Mouse (Mus musculus): ENCODE measurements around the gene Rgs16. TPM values are rescaled to one million over a fixed set of nuclear protein-coding genes. Genes with fewer than 3 reads are reported as not detected.
A peak's percentile ranks its signal among the peaks of the same experiment; 100 is the strongest.
"Not testable (repeated sequence)": the region's sequence is repeated elsewhere in the genome, so short reads cannot be mapped to it uniquely, and the experiment has no call there.

The Rgs16 gene
- polyA plus RNA-seq, 1 experiment, result 0.34 TPM

DNA sequence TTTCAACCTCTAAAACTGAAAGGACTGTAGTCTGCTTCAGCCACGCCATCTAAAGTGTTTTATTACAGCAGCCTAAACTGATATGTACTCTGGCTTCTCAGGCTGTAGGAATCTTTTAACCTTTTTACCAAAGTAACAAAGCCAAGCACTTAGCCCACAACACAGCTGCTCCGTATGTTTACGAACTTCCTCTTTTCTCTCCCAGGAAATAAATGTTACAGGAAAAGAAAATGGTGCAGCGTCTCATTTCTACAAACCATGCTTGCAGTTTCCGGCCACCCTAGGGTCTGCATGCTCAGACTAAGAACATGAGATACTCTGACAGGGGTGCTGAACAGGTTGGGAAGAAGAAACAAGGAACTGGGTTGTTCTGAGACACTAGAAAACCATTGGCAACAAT lies 28.3 kb downstream of the Rgs16 start:
- TF ChIP-seq POLR2A (IDR thresholded peaks at IDR 0.05; ENCODE audit: low read depth, low read length), result no peak
- TF ChIP-seq CTCF (IDR thresholded peaks at IDR 0.05; ENCODE audit: extremely low read depth, insufficient read length, insufficient replicate concordance, low read depth, low read length), result no peak
- Histone ChIP-seq H3K27ac (ENCODE audit: insufficient read depth, low read depth, low read length) (peak overlapping the region; percentile 98), H3K4me3 (ENCODE audit: low read depth, low read length) (no peak overlapping the region), H3K27me3 (ENCODE audit: control insufficient read depth, insufficient read depth, low read length) (no peaks in the 10 kb centered on the region), H3K4me1 (ENCODE audit: control insufficient read depth, insufficient read depth, insufficient read length, low read length) (peaks cover 24% of the 10 kb centered on the region), H3K36me3 (ENCODE audit: control insufficient read depth, insufficient read depth, low read length) (no peaks in the 10 kb centered on the region)
- WGBS, result 14% methylated on average over 5 of the region's 5 CpGs

DNA sequence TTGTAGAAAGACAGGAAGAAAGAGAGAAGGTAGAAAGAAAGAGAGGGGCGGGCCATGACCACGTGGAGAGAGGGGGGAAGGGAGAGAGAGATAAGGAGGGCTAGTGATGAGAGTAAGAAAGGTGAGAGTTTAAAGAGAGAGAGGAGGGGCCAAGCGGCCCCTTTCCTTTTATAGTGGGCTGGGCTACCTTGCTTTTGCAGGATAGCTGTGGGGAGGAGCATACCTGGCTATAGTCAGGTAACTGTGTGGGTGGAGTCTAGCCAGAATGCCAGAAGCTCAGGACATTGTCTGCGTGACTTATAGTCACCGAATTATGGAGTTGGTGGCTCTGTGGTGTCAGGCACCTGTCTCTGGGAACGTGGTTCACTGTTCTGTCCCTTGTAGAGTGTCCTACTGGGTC lies 29.4 kb downstream of the Rgs16 start:
- peak overlapping the region; percentile 98 for H3K27ac ChIP-seq (ENCODE audit: insufficient read depth, low read depth, low read length)
- H3K4me3 ChIP-seq (ENCODE audit: low read depth, low read length), result peak overlapping the region; percentile 22; the same call in 1 of the 2 replicates
- not testable (repeated sequence) for H3K27me3 ChIP-seq (ENCODE audit: control insufficient read depth, insufficient read depth, low read length); H3K36me3 ChIP-seq (ENCODE audit: control insufficient read depth, insufficient read depth, low read length)
- peaks cover 24% of the 10 kb centered on the region for H3K4me1 ChIP-seq (ENCODE audit: control insufficient read depth, insufficient read depth, insufficient read length, low read length)
- WGBS, result 20% methylated on average over 6 of the region's 6 CpGs

DNA sequence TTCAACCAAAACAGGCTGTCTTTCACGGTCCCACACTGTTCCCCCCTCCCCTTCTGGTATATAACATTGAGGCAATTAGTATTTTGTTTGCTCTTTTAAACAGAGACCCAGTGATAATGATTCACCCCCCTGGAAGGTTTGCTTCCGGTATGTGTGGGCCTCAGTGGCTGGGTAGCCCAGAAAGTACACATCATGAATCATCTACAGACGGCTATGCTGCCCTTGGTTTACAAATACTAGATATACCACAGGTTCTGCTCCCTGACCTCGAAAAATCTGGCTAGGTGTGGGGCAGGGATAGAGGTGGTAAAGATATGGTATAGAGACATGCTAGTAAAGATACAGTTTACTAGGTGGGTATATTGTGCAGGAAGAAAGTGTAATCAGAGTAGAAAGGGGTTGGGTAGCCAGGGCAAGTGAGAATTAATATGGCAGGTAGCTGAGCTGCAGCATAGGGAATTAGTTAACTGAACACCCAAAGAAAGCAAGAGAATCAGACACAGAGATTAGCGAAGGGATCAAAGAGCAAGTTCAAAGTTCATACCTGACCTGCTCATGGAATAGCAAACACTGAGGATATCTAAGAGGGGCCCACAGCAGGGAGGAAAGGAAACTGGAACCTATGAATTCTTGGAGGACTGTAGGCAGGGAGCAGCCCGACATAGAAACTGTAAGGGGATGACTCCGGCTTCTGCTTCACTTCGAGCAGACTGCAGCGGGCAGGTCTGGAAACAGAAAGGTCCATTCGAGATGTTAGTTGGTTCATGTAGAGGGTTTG lies 30.0 kb downstream of the Rgs16 start:
- no peak overlapping the region for H3K4me3 ChIP-seq (ENCODE audit: low read depth, low read length)
- H3K27me3 ChIP-seq (ENCODE audit: control insufficient read depth, insufficient read depth, low read length), result no peaks in the 10 kb centered on the region
- 26% methylated on average over 10 of the region's 10 CpGs for WGBS
- peaks cover 24% of the 10 kb centered on the region for H3K4me1 ChIP-seq (ENCODE audit: control insufficient read depth, insufficient read depth, insufficient read length, low read length)
- peak overlapping the region; percentile 98 for H3K27ac ChIP-seq (ENCODE audit: insufficient read depth, low read depth, low read length)
- H3K36me3 ChIP-seq (ENCODE audit: control insufficient read depth, insufficient read depth, low read length), result no peaks in the 10 kb centered on the region
- no peak for TF ChIP-seq POLR2A (IDR thresholded peaks at IDR 0.05; ENCODE audit: low read depth, low read length)
- TF ChIP-seq CTCF (IDR thresholded peaks at IDR 0.05; ENCODE audit: extremely low read depth, insufficient read length, insufficient replicate concordance, low read depth, low read length), result no peak

DNA sequence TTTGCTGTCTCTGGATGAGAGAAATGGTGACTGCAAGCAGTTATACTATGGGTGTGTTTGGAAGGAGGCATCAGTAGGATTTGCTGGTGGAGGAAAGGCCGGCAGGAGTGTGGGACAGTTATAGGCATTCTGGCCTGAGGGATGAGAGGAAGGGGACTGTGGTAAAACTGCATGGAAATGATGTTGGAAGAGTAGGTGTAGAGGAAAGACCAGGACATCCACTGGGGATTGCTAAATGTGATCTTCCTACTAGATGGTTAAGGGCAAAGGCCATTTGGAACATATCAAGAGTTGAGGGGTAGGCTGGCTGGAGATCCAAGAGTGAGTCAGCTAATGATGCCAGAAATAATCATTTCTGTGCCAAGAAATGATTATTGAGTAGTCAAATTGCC lies 30.6 kb downstream of the Rgs16 start:
- H3K4me1 ChIP-seq (ENCODE audit: control insufficient read depth, insufficient read depth, insufficient read length, low read length), result peaks cover 24% of the 10 kb centered on the region
- 40% methylated on average over 1 of the region's 1 CpGs for WGBS
- H3K36me3 ChIP-seq (ENCODE audit: control insufficient read depth, insufficient read depth, low read length), result no peaks in the 10 kb centered on the region
- H3K27me3 ChIP-seq (ENCODE audit: control insufficient read depth, insufficient read depth, low read length), result no peaks in the 10 kb centered on the region
- no peak overlapping the region for H3K4me3 ChIP-seq (ENCODE audit: low read depth, low read length)
- H3K27ac ChIP-seq (ENCODE audit: insufficient read depth, low read depth, low read length), result peak overlapping the region; percentile 98
- no peak for TF ChIP-seq CTCF (IDR thresholded peaks at IDR 0.05; ENCODE audit: extremely low read depth, insufficient read length, insufficient replicate concordance, low read depth, low read length)

DNA sequence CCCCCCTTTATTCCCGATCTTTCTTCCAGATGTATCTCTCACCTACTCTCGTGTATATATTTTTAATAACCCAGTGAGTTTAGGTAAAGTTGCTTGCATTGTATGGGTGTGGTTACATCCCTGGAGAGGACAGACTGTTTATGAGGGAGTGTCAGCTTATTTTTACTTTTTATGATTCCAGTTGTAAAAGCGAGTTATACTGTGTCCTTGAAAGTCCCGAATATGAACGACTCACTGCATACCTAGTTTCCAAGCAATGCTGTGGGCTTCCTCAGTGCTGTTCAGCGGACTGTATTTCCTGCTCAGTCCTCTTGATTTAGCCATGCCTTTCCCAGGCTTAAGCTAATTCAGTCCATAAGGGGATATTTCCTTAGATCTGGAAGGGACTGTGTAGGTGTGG lies 35.0 kb downstream of the Rgs16 start:
- no peak overlapping the region for H3K4me3 ChIP-seq (ENCODE audit: low read depth, low read length)
- TF ChIP-seq CTCF (IDR thresholded peaks at IDR 0.05; ENCODE audit: extremely low read depth, insufficient read length, insufficient replicate concordance, low read depth, low read length) (no peak), POLR2A (IDR thresholded peaks at IDR 0.05; ENCODE audit: low read depth, low read length) (no peak)
- peaks cover 7% of the 10 kb centered on the region; the same call in 1 of the 2 replicates for H3K4me1 ChIP-seq (ENCODE audit: control insufficient read depth, insufficient read depth, insufficient read length, low read length)
- H3K27me3 ChIP-seq (ENCODE audit: control insufficient read depth, insufficient read depth, low read length), result no peaks in the 10 kb centered on the region
- no peak overlapping the region for H3K27ac ChIP-seq (ENCODE audit: insufficient read depth, low read depth, low read length)
- WGBS, result 23% methylated on average over 6 of the region's 6 CpGs
- no peaks in the 10 kb centered on the region for H3K36me3 ChIP-seq (ENCODE audit: control insufficient read depth, insufficient read depth, low read length)

DNA sequence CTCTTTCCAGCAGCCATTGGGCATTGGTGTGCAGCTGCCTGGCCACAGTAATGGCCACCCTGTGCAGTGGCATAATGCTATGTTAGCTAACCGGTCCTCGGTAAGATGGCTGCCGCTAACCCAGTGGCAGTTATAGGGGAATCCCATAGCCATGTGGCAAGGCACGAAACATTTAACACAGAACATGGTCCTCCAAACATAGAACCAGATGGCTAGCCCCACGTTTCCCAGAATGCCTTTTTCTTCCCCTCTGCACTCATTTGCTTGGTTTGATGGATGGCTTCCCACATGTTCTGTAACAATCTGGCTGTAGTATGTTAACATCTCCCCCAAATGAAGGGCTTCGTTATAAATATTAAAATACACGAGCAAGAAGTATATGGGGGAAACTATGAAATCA lies 36.1 kb downstream of the Rgs16 start:
- WGBS, result 92% methylated on average over 7 of the region's 7 CpGs
- Histone ChIP-seq H3K4me3 (ENCODE audit: low read depth, low read length) (no peak overlapping the region), H3K27me3 (ENCODE audit: control insufficient read depth, insufficient read depth, low read length) (no peaks in the 10 kb centered on the region), H3K4me1 (ENCODE audit: control insufficient read depth, insufficient read depth, insufficient read length, low read length) (peaks cover under 1% of the 10 kb centered on the region; the same call in 1 of the 2 replicates), H3K27ac (ENCODE audit: insufficient read depth, low read depth, low read length) (no peak overlapping the region), H3K36me3 (ENCODE audit: control insufficient read depth, insufficient read depth, low read length) (no peaks in the 10 kb centered on the region)
- no peak for TF ChIP-seq CTCF (IDR thresholded peaks at IDR 0.05; ENCODE audit: extremely low read depth, insufficient read length, insufficient replicate concordance, low read depth, low read length)
- no peak for TF ChIP-seq POLR2A (IDR thresholded peaks at IDR 0.05; ENCODE audit: low read depth, low read length)

DNA sequence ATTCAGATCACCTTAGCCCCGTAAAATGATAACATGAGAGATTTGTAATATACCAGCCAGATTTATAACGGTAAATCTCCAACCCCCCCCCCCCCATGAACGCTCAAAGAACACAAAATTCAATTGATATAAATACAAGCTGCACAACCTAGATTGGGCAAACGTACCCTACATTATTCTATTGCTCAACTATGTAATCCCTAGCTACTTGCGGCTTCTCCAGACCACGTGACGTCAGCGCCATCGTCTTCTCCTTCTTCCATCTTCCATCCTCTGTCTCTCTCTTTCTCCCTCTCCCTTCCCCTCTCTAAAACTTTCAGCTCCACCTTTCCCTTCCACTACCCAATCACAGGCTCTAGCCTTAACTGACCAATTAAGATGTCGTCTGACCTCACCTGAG lies 38.1 kb downstream of the Rgs16 start:
- TF ChIP-seq CTCF (IDR thresholded peaks at IDR 0.05; ENCODE audit: extremely low read depth, insufficient read length, insufficient replicate concordance, low read depth, low read length), result no peak
- no peak for TF ChIP-seq POLR2A (IDR thresholded peaks at IDR 0.05; ENCODE audit: low read depth, low read length)

More for the DNA sequence above, 38.1 kb downstream of the Rgs16 start:
- H3K36me3 ChIP-seq (ENCODE audit: control insufficient read depth, insufficient read depth, low read length), result no peaks in the 10 kb centered on the region
- no peak overlapping the region for H3K4me3 ChIP-seq (ENCODE audit: low read depth, low read length)
- no peaks in the 10 kb centered on the region for H3K4me1 ChIP-seq (ENCODE audit: control insufficient read depth, insufficient read depth, insufficient read length, low read length)
- no peak overlapping the region for H3K27ac ChIP-seq (ENCODE audit: insufficient read depth, low read depth, low read length)
- H3K27me3 ChIP-seq (ENCODE audit: control insufficient read depth, insufficient read depth, low read length), result no peaks in the 10 kb centered on the region
- WGBS, result 95% methylated on average over 10 of the region's 10 CpGs

Measured in small intestine, adult 2 months (tissue).